Mouse (Mus musculus) embryonic facial prominence, embryonic 10.5 days (tissue): ENCODE measurements around the gene Rasgef1b. TPM values are rescaled to one million over a fixed set of nuclear protein-coding genes. Genes with fewer than 3 reads are reported as not detected.

ENCODE experiments used
- DNase-seq: peaks from one replicate; pipeline ENCODE4 v3.0.0-alpha.2; 2017; ENCODE audit warnings: low spot score
- H3K27ac ChIP-seq: fragments of 300-500 bp; sonication (generic); replicated peaks from 2 replicates; pipeline ENCODE4 v1.5.1; 2016; ENCODE audit warnings: mild to moderate bottlenecking
- H3K27me3 ChIP-seq: fragments of 300-500 bp; sonication (generic); replicated peaks from 2 replicates; pipeline ENCODE4 v1.6.1; 2016; ENCODE audit warnings: low read depth, mild to moderate bottlenecking; ENCODE audit not compliant: poor library complexity, severe bottlenecking
- H3K36me3 ChIP-seq: fragments of 300-500 bp; sonication (generic); replicated peaks from 2 replicates; pipeline ENCODE4 v1.6.1; 2016; ENCODE audit warnings: mild to moderate bottlenecking, moderate library complexity
- H3K4me1 ChIP-seq: fragments of 300-500 bp; sonication (generic); 2 replicates; pipeline ENCODE4 v1.6.1; 2016
- H3K4me3 ChIP-seq: fragments of 300-500 bp; sonication (generic); 2 replicates; pipeline ENCODE4 v1.5.1; 2016; ENCODE audit warnings: mild to moderate bottlenecking, moderate library complexity
- H3K9me3 ChIP-seq: fragments of 300-500 bp; sonication (generic); 2 replicates; pipeline ENCODE4 v1.6.1; 2016; ENCODE audit warnings: mild to moderate bottlenecking
- WGBS: fragments of 180-500 bp; shearing (Covaris S2); methylation state at CpG from one replicate; pipeline ENCODE4 v1.1.7; 2016; 5-methylcytosine and 5-hydroxymethylcytosine counted together
- polyA plus RNA-seq: library from polyadenylated mRNA; unstranded; fragments of >200 nt; fragmentation: Nextera tagmentation; extraction: Ambion mirVana; gene quantifications from 2 replicates; pipeline ENCODE4 v1.2.1, GENCODE M21; 2016

Rasgef1b gene
- polyA plus RNA-seq, 1 experiment from 2014 or later = 11.8 TPM

GRCm38 (mm10) chr5:99544664-99545494 lies 184.0 kb downstream of the Rasgef1b start:
- Histone ChIP-seq H3K9me3 (no peaks in the 10 kb centered on the region), H3K27me3 (peaks cover 17% of the 10 kb centered on the region), H3K36me3 (no peaks in the 10 kb centered on the region), H3K27ac (no peak overlapping the region), H3K4me1 (peaks cover 18% of the 10 kb centered on the region), H3K4me3 (no peak overlapping the region)
- no peak for DNase-seq
- 60% methylated on average over 6 of the region's 6 CpGs for WGBS

- no peak for DNase-seq
- H3K27me3 ChIP-seq = peaks cover 12% of the 10 kb centered on the region
- 76% methylated on average over 2 of the region's 2 CpGs for WGBS
- no peaks in the 10 kb centered on the region for H3K9me3 ChIP-seq
- no peaks in the 10 kb centered on the region for H3K36me3 ChIP-seq
- H3K27ac ChIP-seq = no peak overlapping the region
- H3K4me1 ChIP-seq = peaks cover 18% of the 10 kb centered on the region
- H3K4me3 ChIP-seq = no peak overlapping the region
Measured at GRCm38 (mm10) chr5:99541999-99542765, 186.7 kb downstream of the Rasgef1b start.

DNA sequence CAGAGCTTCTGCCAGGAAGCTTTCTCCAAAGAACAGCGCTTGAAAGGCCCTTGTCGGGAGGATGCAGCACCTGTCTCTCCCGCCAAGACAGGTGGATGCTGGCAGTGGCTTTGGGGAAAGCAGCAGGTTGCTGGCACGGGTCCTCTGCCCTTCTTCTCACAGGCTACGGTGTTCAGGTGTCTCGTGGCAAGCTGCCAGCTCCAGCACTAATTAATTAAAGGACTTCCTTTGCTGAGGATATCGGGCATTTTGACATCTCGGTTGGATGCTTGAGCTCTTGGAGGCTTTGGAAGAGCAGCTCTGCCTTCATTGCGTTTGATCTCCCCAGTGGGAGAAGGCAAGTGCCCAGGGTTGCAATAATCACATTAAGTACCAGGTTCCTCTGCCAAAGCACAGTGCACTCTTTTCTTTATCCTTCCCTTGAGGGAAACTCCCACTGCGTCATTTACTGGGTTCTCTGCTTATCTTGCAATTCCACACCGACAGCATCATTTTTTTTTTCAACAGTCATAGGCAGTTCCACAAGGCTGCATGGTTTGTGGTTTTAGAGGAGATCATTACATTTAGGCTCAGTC lies 187.5 kb downstream of the Rasgef1b start:
- no peak overlapping the region for H3K27ac ChIP-seq
- H3K27me3 ChIP-seq = peaks cover 12% of the 10 kb centered on the region
- H3K9me3 ChIP-seq = no peaks in the 10 kb centered on the region
- DNase-seq = no peak
- no peak overlapping the region for H3K4me3 ChIP-seq
- 47% methylated on average over 11 of the region's 11 CpGs for WGBS
- peaks cover 18% of the 10 kb centered on the region for H3K4me1 ChIP-seq
- H3K36me3 ChIP-seq = no peaks in the 10 kb centered on the region

DNA sequence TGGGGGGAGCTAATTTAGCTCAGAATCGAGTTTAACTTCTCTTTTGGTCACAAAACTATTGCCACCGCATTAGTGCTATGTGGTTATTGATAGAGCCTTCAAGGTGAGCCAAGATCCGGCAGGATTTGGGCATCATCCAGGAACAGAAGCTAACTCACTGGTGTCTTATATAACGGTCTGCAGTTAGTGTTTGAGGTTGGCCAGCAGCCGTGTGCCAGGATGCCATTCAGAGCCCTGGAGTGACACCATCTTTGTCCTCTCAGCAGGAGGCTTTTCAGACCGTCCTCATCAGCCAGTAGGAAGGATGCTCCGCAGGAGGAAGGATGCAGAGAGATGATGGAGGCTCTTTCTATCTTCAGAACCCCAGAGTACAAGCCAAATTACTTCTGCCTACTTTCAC lies 195.4 kb downstream of the Rasgef1b start:
- Histone ChIP-seq H3K27me3 (peaks cover 18% of the 10 kb centered on the region), H3K9me3 (no peaks in the 10 kb centered on the region), H3K27ac (no peak overlapping the region), H3K4me1 (no peaks in the 10 kb centered on the region), H3K4me3 (no peak overlapping the region), H3K36me3 (no peaks in the 10 kb centered on the region)
- WGBS = 75% methylated on average over 7 of the region's 7 CpGs
- no peak for DNase-seq

GRCm38 (mm10) chr5:99526797-99527201 lies 202.1 kb downstream of the Rasgef1b start:
- peaks cover 16% of the 10 kb centered on the region for H3K4me1 ChIP-seq
- no peak overlapping the region for H3K4me3 ChIP-seq
- H3K27me3 ChIP-seq = peaks cover 11% of the 10 kb centered on the region
- H3K27ac ChIP-seq = no peak overlapping the region
- WGBS = 84% methylated on average over 7 of the region's 7 CpGs
- H3K9me3 ChIP-seq = no peaks in the 10 kb centered on the region
- no peaks in the 10 kb centered on the region for H3K36me3 ChIP-seq
- DNase-seq = no peak

- H3K36me3 ChIP-seq = no peaks in the 10 kb centered on the region
- 78% methylated on average over 4 of the region's 4 CpGs for WGBS
- no peak for DNase-seq
- no peak overlapping the region for H3K4me3 ChIP-seq
- peaks cover 16% of the 10 kb centered on the region for H3K4me1 ChIP-seq
- H3K27ac ChIP-seq = no peak overlapping the region
- H3K27me3 ChIP-seq = peaks cover 6% of the 10 kb centered on the region; the same call in 1 of the 2 replicates
- no peaks in the 10 kb centered on the region for H3K9me3 ChIP-seq
Measured at GRCm38 (mm10) chr5:99525649-99526048, 203.2 kb downstream of the Rasgef1b start.

DNA sequence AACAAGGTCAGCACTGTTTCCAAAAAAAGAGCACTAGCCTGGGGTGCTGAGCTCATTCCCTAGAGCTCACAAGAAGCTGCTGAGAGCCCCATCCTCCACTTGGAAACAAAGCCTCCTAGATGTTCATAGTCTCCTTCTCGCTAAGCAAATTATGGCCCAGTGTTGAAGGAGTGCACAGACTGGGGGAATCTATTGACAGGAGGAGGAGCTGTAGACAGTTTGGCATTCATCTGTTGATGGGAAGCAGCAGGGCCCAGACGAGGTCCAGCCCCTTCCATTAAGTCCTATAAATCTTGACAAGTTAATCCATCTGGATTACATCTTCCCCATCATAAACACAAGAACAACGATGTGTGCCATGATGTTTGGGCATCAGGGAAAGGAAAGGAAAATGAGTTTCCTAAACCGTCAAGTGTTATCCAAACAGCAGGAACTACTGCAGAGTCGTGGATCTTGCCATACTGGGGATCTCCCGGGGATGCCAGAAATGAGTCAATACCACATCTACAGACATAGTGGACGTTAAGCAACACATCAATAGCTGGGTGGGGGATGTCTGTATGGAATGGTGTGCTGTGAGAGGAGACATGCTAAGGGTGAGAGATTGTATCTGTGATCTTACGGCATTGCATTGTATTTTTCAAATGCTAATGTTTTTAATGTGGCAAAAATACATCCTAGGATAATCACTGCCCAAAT lies 206.1 kb downstream of the Rasgef1b start:
- H3K27me3 ChIP-seq = 0 out of 2 replicates have a peak, but pooled peaks cover 6% of the 10 kb centered on the region
- 48% methylated on average over 8 of the region's 8 CpGs for WGBS
- H3K36me3 ChIP-seq = no peaks in the 10 kb centered on the region
- H3K4me1 ChIP-seq = peaks cover 22% of the 10 kb centered on the region
- no peak overlapping the region for H3K27ac ChIP-seq
- no peak overlapping the region for H3K4me3 ChIP-seq
- no peak for DNase-seq
- H3K9me3 ChIP-seq = no peaks in the 10 kb centered on the region

DNA sequence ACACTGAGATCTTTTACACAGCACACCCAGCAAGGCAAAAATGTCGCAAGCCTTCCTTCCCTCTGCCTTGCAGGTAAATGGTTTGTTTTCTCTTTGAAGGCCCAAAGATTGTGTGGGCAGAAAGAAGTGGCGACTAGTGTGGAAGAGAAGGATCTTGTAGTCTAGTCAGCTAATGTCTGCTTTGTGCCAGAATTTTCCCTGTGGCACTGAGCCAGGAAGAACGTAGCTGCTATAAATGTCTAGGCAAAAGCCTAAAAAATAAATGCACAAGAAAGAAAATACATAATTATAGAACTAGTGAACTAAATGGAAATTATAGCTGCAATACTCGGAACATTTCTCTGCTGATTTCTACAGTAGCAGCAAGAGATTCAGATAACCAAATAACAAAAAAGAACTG lies 207.5 kb downstream of the Rasgef1b start:
- no peak overlapping the region for H3K27ac ChIP-seq
- no peak for DNase-seq
- no peak overlapping the region for H3K4me3 ChIP-seq
- 86% methylated on average over 4 of the region's 4 CpGs for WGBS
- 0 out of 2 replicates have a peak, but pooled peaks cover 3% of the 10 kb centered on the region for H3K27me3 ChIP-seq
- H3K9me3 ChIP-seq = no peaks in the 10 kb centered on the region
- peaks cover 22% of the 10 kb centered on the region for H3K4me1 ChIP-seq
- no peaks in the 10 kb centered on the region for H3K36me3 ChIP-seq

GRCm38 (mm10) chr5:99519556-99519955 lies 209.3 kb downstream of the Rasgef1b start:
- 88% methylated on average over 2 of the region's 2 CpGs for WGBS
- DNase-seq = no peak
- Histone ChIP-seq H3K9me3 (no peaks in the 10 kb centered on the region), H3K27ac (no peak overlapping the region), H3K4me3 (no peak overlapping the region), H3K4me1 (peaks cover 22% of the 10 kb centered on the region), H3K36me3 (no peaks in the 10 kb centered on the region), H3K27me3 (0 out of 2 replicates have a peak, but pooled peaks cover 3% of the 10 kb centered on the region)

- WGBS = 74% methylated on average over 4 of the region's 4 CpGs
- Histone ChIP-seq H3K4me1 (peaks cover 22% of the 10 kb centered on the region), H3K4me3 (no peak overlapping the region), H3K27ac (no peak overlapping the region), H3K27me3 (0 out of 2 replicates have a peak, but pooled peaks cover 3% of the 10 kb centered on the region), H3K36me3 (no peaks in the 10 kb centered on the region), H3K9me3 (no peaks in the 10 kb centered on the region)
- DNase-seq = no peak
Measured at GRCm38 (mm10) chr5:99519023-99519422, 209.8 kb downstream of the Rasgef1b start.

DNA sequence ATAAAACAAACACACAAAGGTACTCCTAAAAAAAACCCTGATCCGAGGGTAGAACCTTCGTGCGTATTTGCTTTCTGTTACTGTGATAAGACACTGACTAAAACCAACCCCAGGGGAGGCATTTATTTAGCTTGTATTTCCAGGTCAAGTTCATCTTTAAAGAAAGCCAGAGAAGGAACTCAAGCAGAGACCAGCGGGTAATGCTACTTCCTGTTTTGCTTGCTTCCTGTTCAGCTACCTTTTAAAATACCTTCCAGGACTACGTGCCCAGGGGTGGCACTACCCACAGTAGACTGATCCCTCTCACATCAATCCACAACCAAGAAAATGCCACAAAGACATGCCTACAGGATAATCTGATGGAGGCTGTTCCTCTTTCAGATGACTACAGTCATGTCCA lies 212.7 kb downstream of the Rasgef1b start:
- H3K4me1 ChIP-seq = peaks cover 31% of the 10 kb centered on the region
- DNase-seq = no peak
- no peak overlapping the region for H3K4me3 ChIP-seq
- H3K27me3 ChIP-seq = 0 out of 2 replicates have a peak, but pooled peaks cover 3% of the 10 kb centered on the region
- H3K36me3 ChIP-seq = no peaks in the 10 kb centered on the region
- WGBS = 86% methylated on average over 5 of the region's 5 CpGs
- no peaks in the 10 kb centered on the region for H3K9me3 ChIP-seq
- no peak overlapping the region for H3K27ac ChIP-seq

GRCm38 (mm10) chr5:99515764-99516163 lies 213.1 kb downstream of the Rasgef1b start:
- H3K4me1 ChIP-seq = peaks cover 35% of the 10 kb centered on the region
- no peak overlapping the region for H3K27ac ChIP-seq
- 87% methylated on average over 4 of the region's 4 CpGs for WGBS
- no peaks in the 10 kb centered on the region for H3K36me3 ChIP-seq
- H3K4me3 ChIP-seq = no peak overlapping the region
- no peak for DNase-seq
- 0 out of 2 replicates have a peak, but pooled peaks cover 3% of the 10 kb centered on the region for H3K27me3 ChIP-seq
- no peaks in the 10 kb centered on the region for H3K9me3 ChIP-seq
